Mouse (Mus musculus) embryonic fibroblast, embryonic 13.5 days (primary cell): ENCODE results near the gene Rtn1.

Experiments used
- CTCF ChIP-seq: IDR thresholded peaks from 2 replicates; pipeline ENCODE4 v1.5.1; 2011; ENCODE audit warnings: mild to moderate bottlenecking, control low read depth, low read length, moderate library complexity, borderline replicate concordance; ENCODE audit not compliant: insufficient read depth
- POLR2A ChIP-seq: IDR thresholded peaks from 2 replicates; pipeline ENCODE4 v1.6.1; 2011; ENCODE audit warnings: low read depth, mild to moderate bottlenecking, control low read depth, low read length, moderate library complexity

GRCm38 (mm10) chr12:72291266-72291665 is 117.6 kb downstream of the Rtn1 start:
- TF ChIP-seq CTCF (no peak), POLR2A (no peak)
